In genomic region chr4:63019428-63019858, GRCm38 (mm10) we compare ENCODE assay signal across 9 mouse cellular contexts. TPM values are rescaled to one million over a fixed set of nuclear protein-coding genes. Genes with fewer than 3 reads are reported as not detected.
DNase-seq lines count a peak whose midpoint lies in the region; ATAC-seq and TF ChIP-seq lines count a peak whose summit lies in the region.
"Had no signal": no experiment of that assay in that cellular context is flagged by ENCODE, and none has a peak within 500 bp of the region (broad histone marks: within the 10 kb centered on the region; RNA-seq: fewer than 3 reads in every experiment).

No protein-coding gene starts in this region.

- H3K9me3 ChIP-seq in heart, embryonic 13.5 days: peaks cover 3% of the 10 kb centered on the region; the same call in 1 of the 2 replicates
- H3K9me3 ChIP-seq in intestine, embryonic 15.5 days: no peaks in the 10 kb centered on the region
- H3K9me3 ChIP-seq in lung, postnatal 0 days (ENCODE audit: low read length): no peaks in the 10 kb centered on the region; the same call in 1 of the 2 replicates

- H3K36me3 ChIP-seq in heart, embryonic 13.5 days: 0 out of 2 replicates have a peak, but pooled peaks cover 3% of the 10 kb centered on the region
- H3K36me3 ChIP-seq in intestine, embryonic 15.5 days: no peaks in the 10 kb centered on the region
- no peaks in the 10 kb centered on the region for H3K36me3 ChIP-seq in lung, postnatal 0 days (ENCODE audit: insufficient read depth, low read length)

- H3K27ac ChIP-seq in heart, embryonic 13.5 days (replicated peaks): no peak overlapping the region
- no peak overlapping the region for H3K27ac ChIP-seq in intestine, embryonic 15.5 days
- H3K27ac ChIP-seq in lung, postnatal 0 days (ENCODE audit: low read length): no peak overlapping the region

- H3K4me3 ChIP-seq in heart, embryonic 13.5 days: no peak overlapping the region
- H3K4me3 ChIP-seq in intestine, embryonic 15.5 days (replicated peaks): no peak overlapping the region
- no peak overlapping the region for H3K4me3 ChIP-seq in lung, postnatal 0 days (ENCODE audit: low read depth, low read length)

- TF ChIP-seq EP300 in lung, postnatal 0 days (IDR thresholded peaks at IDR 0.05): no peak

- DNase-seq in heart, adult 8-10 months (ENCODE audit: low spot score): no peak
- peak; percentile 14 for DNase-seq in R1 (ENCODE audit: low read depth, low spot score)
- DNase-seq in lung, postnatal 0 days (ENCODE audit: low spot score): no peak
- no peak for DNase-seq in right cerebral cortex, adult 18-20 months
- DNase-seq in left cerebral cortex, postnatal 4 days: no peak
- no peak for DNase-seq in left cerebral cortex, adult 8-10 months (ENCODE audit: low spot score in 2 of 2)
- DNase-seq: spleen, adult 18-20 months had no signal

- peak; percentile 57 for TF ChIP-seq CTCF in lung, postnatal 0 days (IDR thresholded peaks at IDR 0.05)

- peak; percentile 37; the same call in 1 of the 2 replicates for ATAC-seq in heart, embryonic 13.5 days (ENCODE audit: extremely low read depth, insufficient number of reproducible peaks, low FRiP score, low TSS enrichment)
- ATAC-seq in intestine, embryonic 15.5 days: peak; percentile 87
- peak; percentile 52; the same call in 1 of the 2 replicates for ATAC-seq in lung, postnatal 0 days

- intact Hi-C loops in left cerebral cortex, postnatal 4 days (cut with DNase I): no loop called here

- WGBS in heart, embryonic 13.5 days: 83% methylated on average over 4 of the region's 4 CpGs
- WGBS in intestine, embryonic 15.5 days: 77% methylated on average over 4 of the region's 4 CpGs
- 70% methylated on average over 4 of the region's 4 CpGs for WGBS in lung, postnatal 0 days

- no peak overlapping the region for H3K4me2 ChIP-seq in heart, embryonic 13.5 days
- no peak overlapping the region for H3K4me2 ChIP-seq in intestine, embryonic 15.5 days (replicated peaks)
- H3K4me2 ChIP-seq in lung, postnatal 0 days (replicated peaks; ENCODE audit: low read depth, low read length): no peak overlapping the region

- H3K4me1 ChIP-seq in heart, embryonic 13.5 days: peaks cover 8% of the 10 kb centered on the region
- H3K4me1 ChIP-seq in intestine, embryonic 15.5 days (replicated peaks): peaks cover 19% of the 10 kb centered on the region
- 0 out of 2 replicates have a peak, but pooled peaks cover 5% of the 10 kb centered on the region for H3K4me1 ChIP-seq in lung, postnatal 0 days (ENCODE audit: insufficient read depth, low read depth, low read length)

- no peak overlapping the region for H3K9ac ChIP-seq in heart, embryonic 13.5 days
- H3K9ac ChIP-seq in intestine, embryonic 15.5 days: no peak overlapping the region
- no peak overlapping the region for H3K9ac ChIP-seq in lung, postnatal 0 days (replicated peaks; ENCODE audit: low read depth)

- H3K27me3 ChIP-seq in heart, embryonic 13.5 days (replicated peaks): no peaks in the 10 kb centered on the region
- no peaks in the 10 kb centered on the region for H3K27me3 ChIP-seq in intestine, embryonic 15.5 days (replicated peaks)
- H3K27me3 ChIP-seq in lung, postnatal 0 days (replicated peaks; ENCODE audit: insufficient read depth, low read length): no peaks in the 10 kb centered on the region

RNA-seq across cellular contexts. Expression of gene Zfp618, which starts 54.1 kb away (rescaled TPM):
- polyA plus RNA-seq in heart, embryonic 13.5 days (2015; fragmentation: Nextera tagmentation; extraction: Ambion mirVana): 11.3 and 11.8 TPM in 2 replicates
- under 1 TPM; 0.19 to 0.47 (median 0.24) TPM for total RNA-seq in heart, adult 8-10 months (2022)
- 20.1 and 20.6 TPM in 2 replicates for polyA plus RNA-seq in intestine, embryonic 15.5 days (2015; fragmentation: Nextera tagmentation; extraction: Ambion mirVana)
- polyA plus RNA-seq in lung, postnatal 0 days (2015; fragmentation: Nextera tagmentation; extraction: Ambion mirVana): 7.2 and 7.9 TPM in 2 replicates
- total RNA-seq in left cerebral cortex, postnatal 4 days (2021): 10 to 100 TPM; 13.8 to 16.3 TPM
- 1 to 10 TPM; 3.6 to 5.8 (median 4.7) TPM for total RNA-seq in left cerebral cortex, adult 8-10 months (2022)

Comparison
In these comparisons a context has a peak if more than half of its experiments do, and no peak if none do; other contexts are left out.
1. ATAC-seq: peak in every context shown above with its lines; median percentile 87 in intestine, embryonic 15.5 days; 52 in lung, postnatal 0 days; 37 in heart, embryonic 13.5 days.